Mouse (Mus musculus) leukemia stem cell, adult 10-12 weeks (primary cell): Measurements from ENCODE around the gene Olfr354. TPM values are rescaled to one million over a fixed set of nuclear protein-coding genes. Genes with fewer than 3 reads are reported as not detected.

Source experiments
- polyA plus RNA-seq: library from polyadenylated mRNA; stranded (reverse); fragments of >175 nt; gene quantifications from 2 replicates; pipeline ENCODE4 v1.2.3, GENCODE M21; 2012; ENCODE audit warnings: low replicate concordance

Olfr354 gene
- not detected in 2 replicates for polyA plus RNA-seq

DNA sequence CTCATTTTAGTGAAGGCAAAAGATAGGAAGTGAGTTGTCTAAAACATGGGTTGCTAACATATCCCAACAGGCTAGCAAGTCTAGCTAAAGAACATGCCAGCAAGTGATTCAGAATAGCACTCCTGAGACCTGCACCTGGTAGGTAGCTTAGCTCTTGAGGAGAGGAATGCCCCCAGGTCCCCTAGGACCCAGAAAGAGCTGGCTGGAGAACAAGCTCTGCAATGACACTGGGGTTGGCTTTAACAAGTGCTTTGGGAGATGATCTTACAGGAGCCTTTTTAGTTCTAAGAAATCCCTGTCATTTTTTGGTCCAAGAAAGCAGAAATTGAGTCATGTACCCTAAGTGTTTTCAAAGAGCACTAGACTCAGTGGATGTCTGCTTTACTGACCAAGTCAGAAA lies at the start of gene Olfr354:
Gene Olfr354 (plus strand): TSS at position 301 of the 400 bp plus-strand sequence.

DNA sequence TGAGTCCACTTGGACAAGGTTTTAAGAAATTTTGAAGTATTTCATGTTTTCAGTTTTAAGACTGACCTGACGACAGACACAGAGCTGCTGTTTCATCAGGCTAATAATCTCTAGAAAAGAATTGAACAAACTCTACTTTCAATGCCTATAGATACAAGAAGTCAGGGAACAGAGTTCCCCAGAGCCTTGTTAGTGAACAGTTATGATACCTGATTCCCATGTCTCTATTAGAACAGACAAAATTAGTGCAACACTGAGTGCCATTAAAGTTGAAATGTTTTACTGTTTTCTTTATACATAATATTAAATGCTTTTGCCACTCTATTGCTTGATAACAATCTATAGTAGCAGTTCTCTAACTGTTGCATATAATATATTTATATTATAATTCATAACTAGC lies 42.9 kb upstream of the Olfr354 start, which contains the start of gene Olfr351:
Gene Olfr351 (minus strand): TSS at position 101 of the 400 bp plus-strand sequence.

DNA sequence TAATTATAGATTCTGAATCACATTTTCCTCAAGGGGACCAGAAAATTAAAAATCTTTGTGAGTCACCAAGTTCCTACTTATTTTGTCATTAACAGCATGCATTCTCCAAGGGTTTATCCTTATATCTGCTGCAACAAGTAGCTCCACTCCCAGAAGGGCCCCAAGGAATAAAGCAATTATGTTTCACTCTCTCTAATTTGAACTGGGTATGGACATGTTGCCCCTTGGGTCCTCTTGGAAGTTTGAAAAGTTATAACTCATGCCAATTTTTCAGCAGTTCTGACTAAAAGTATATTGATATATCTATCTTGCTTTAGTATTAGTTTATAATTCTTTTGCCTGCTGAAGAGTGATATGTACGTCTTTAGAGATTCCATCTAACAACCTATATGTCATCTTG lies 37.3 kb upstream of the Olfr354 start, which contains the start of gene Olfr352:
Gene Olfr352 (plus strand): TSS at position 301 of the 400 bp plus-strand sequence.

DNA sequence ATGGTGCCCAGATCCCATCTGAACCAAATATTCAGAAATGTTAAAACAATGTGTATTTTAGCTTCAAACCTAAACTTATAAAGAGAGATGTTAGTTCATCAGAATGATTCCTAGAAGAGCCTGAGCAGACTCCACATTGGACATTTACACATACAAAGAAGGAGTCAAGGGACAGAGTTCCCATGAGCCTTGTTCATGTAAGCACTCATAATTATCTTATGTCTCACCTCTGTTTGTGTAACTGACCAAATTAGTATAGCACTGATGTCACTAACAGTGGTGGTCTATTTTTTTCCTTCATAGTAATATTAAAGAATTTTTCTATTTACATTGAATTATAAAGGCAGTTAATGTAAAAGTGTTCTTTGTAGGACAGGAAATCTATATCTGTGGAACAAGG lies 12.6 kb upstream of the Olfr354 start, which contains the start of gene Olfr353:
Gene Olfr353 (minus strand): TSS at position 101 of the 400 bp plus-strand sequence.

DNA sequence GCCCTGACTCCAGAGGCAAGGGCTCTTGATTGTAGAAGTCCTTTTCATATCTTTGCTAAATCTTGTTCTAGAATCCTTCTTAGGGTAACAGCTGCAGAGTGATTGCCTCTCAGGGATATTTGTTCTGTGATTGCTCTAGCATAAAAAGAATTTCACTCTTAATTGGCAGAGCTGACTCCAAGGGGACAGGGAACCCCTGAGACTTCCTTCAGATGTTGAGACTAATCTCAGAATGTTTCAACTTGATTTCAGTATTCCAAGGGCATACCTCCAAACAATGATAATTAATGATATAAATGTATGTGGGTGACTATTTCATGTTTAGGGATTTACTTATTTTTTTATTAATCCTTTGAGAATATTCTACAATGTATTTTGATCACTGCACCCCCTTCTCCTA lies 23.3 kb downstream of the Olfr354 start, which contains the start of gene Olfr355:
Gene Olfr355 (minus strand): TSS at position 101 of the 400 bp plus-strand sequence.

DNA sequence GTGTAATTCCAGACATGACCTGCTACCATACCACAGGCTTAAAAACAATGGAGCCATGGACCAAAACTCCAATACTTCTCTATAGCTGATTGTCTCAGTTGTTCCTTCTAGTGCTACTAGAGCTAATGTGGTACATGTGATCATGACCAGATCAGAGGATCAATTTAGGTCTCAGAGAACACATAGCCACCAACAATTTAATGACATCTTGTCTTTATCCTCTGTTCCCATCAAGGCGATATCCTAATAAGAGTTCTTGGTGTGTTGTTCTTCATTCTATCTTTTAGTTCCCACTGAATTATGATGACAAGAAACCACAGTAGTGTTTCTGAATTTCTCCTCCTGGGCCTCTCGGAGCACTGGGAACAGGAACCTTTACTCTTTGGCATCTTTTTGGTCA lies 31.3 kb downstream of the Olfr354 start, which contains the start of gene Olfr356:
Gene Olfr356 (plus strand): TSS at position 301 of the 400 bp plus-strand sequence.

Other genes starting within 250 kb of the Olfr354 start
- not detected in 2 replicates for gene Olfr346, start 219.9 kb upstream of the Olfr354 start, polyA plus RNA-seq
- gene Olfr347, start 173.8 kb upstream of the Olfr354 start, polyA plus RNA-seq = 0.05 TPM in 1 of 2 replicates, not detected in the other
- gene Olfr348, start 121.4 kb upstream of the Olfr354 start, polyA plus RNA-seq = not detected in 2 replicates
- gene Olfr50, start 115.1 kb upstream of the Olfr354 start, polyA plus RNA-seq = 0.03 TPM in 1 of 2 replicates, not detected in the other
- gene Olfr3, start 88.6 kb upstream of the Olfr354 start, polyA plus RNA-seq = not detected in 2 replicates
- not detected in 2 replicates for gene Olfr350, start 59.4 kb upstream of the Olfr354 start, polyA plus RNA-seq
- not detected in 2 replicates for gene Olfr351, start 43.0 kb upstream of the Olfr354 start, polyA plus RNA-seq
- not detected in 2 replicates for gene Olfr352, start 37.2 kb upstream of the Olfr354 start, polyA plus RNA-seq
- gene Olfr353, start 12.7 kb upstream of the Olfr354 start, polyA plus RNA-seq = 0.03 TPM in 1 of 2 replicates, not detected in the other
- gene Olfr355, start 23.2 kb downstream of the Olfr354 start, polyA plus RNA-seq = not detected in 2 replicates
- not detected in 2 replicates for gene Olfr356, start 31.4 kb downstream of the Olfr354 start, polyA plus RNA-seq
- 0.03 TPM in 1 of 2 replicates, not detected in the other for gene Olfr357, start 88.1 kb downstream of the Olfr354 start, polyA plus RNA-seq
- gene Olfr358, start 103.7 kb downstream of the Olfr354 start, polyA plus RNA-seq = not detected in 2 replicates
- not detected in 2 replicates for gene Olfr360, start 160.1 kb downstream of the Olfr354 start, polyA plus RNA-seq
- not detected in 2 replicates for gene Olfr361, start 183.6 kb downstream of the Olfr354 start, polyA plus RNA-seq
- not detected in 2 replicates for gene Olfr362, start 212.2 kb downstream of the Olfr354 start, polyA plus RNA-seq
- gene Olfr364-ps1, start 233.6 kb downstream of the Olfr354 start, polyA plus RNA-seq = not detected in 2 replicates